Mouse (Mus musculus): ENCODE results near the gene Gm9844.

GRCm38 (mm10) chr7:24902264-24902629 lies 40.2 kb downstream of the Gm9844 start:
- no peak for TF ChIP-seq POLR2A (IDR thresholded peaks at IDR 0.05; ENCODE audit: low read depth, low read length)
- TF ChIP-seq CHD2 (IDR thresholded peaks at IDR 0.05; ENCODE audit: low read length), result no peak
- TF ChIP-seq EP300 (IDR thresholded peaks at IDR 0.05; ENCODE audit: low read length), result no peak
- TF ChIP-seq CTCF (conservative IDR thresholded peaks at IDR 0.05 in 1 of 2, IDR thresholded peaks at IDR 0.05 in 1 of 2; ENCODE audit: low read depth in 2 of 2, low read length in 2 of 2), result no peak
- TF ChIP-seq GABPA (IDR thresholded peaks at IDR 0.05; ENCODE audit: insufficient replicate concordance, low read depth, low read length), result no peak
- TF ChIP-seq MYC (IDR thresholded peaks at IDR 0.05; ENCODE audit: low read depth, low read length), result no peak
- TF ChIP-seq CHD1 (IDR thresholded peaks at IDR 0.05; ENCODE audit: low read depth, low read length), result no peak
- TF ChIP-seq HCFC1 (IDR thresholded peaks at IDR 0.05; ENCODE audit: low read depth, low read length), result no peak
- TF ChIP-seq KAT2A (IDR thresholded peaks at IDR 0.05; ENCODE audit: insufficient replicate concordance, low read length), result 0 out of 2 replicates have a peak, but pooled peaks have one; percentile 46
- no peak for TF ChIP-seq ELF1 (IDR thresholded peaks at IDR 0.05; ENCODE audit: low read depth, low read length)
- TF ChIP-seq SIN3A (IDR thresholded peaks at IDR 0.05; ENCODE audit: low read length), result no peak; the same call in 1 of the 2 replicates
- no peak for TF ChIP-seq ZC3H11A (IDR thresholded peaks at IDR 0.05; ENCODE audit: low read depth, low read length)
- no peak for TF ChIP-seq USF1 (IDR thresholded peaks at IDR 0.05; ENCODE audit: low read depth, low read length)
- TF ChIP-seq MAZ (IDR thresholded peaks at IDR 0.05; ENCODE audit: low read depth, low read length), result no peak
